Mouse (Mus musculus) megakaryocyte, embryonic 14.5 days (primary cell): ENCODE measurements around the gene Rhbdd1.

Experiments
- FLI1 ChIP-seq: IDR thresholded peaks from 2 replicates; pipeline ENCODE4 v1.6.1; 2012; ENCODE audit warnings: low read length, inconsistent platforms, mixed read lengths
- GATA1 ChIP-seq: IDR thresholded peaks from 3 replicates; pipeline ENCODE4 v1.6.1; 2012; ENCODE audit warnings: mixed read lengths, low read length, inconsistent platforms, borderline replicate concordance

GRCm38 (mm10) chr1:82320456-82320855 is 4.2 kb downstream of the Rhbdd1 start:
- no peak for TF ChIP-seq FLI1
- no peak for TF ChIP-seq GATA1
